Mouse (Mus musculus): Measurements from ENCODE around the gene Pdk1.

DNA sequence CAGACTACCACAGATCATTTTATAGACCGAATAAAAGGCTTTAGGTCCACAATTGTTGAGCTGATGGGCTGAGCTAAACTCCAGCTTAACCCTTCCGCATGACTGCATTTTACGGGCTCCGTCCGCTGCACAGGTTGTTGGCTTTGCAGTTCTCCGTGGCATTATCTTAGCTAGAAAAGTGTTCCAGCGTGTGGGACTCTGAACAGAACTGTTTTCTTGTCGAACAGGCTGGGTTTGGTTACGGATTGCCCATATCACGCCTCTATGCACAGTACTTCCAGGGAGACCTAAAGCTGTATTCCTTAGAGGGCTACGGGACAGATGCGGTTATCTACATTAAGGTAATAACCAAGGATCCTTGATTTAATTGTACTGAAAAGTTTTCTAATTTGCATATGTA, 24.4 kb downstream of the Pdk1 start:
- no peak for TF ChIP-seq CTCF (conservative IDR thresholded peaks at IDR 0.05; ENCODE audit: low read length)
- TF ChIP-seq NANOG (IDR thresholded peaks at IDR 0.05; ENCODE audit: borderline replicate concordance, low read length): no peak
- TF ChIP-seq POU5F1 (IDR thresholded peaks at IDR 0.05; ENCODE audit: borderline replicate concordance, low read length): no peak

All from E14TG2a.4 (cell line).